Mouse (Mus musculus): ENCODE measurements around the gene Tmc4.

The Tmc4 gene

GRCm38 (mm10) chr7:3694076-3694948, 17.0 kb upstream of the Tmc4 start:
- in situ Hi-C loops (cut with MboI; ENCODE audit: low pct_unique_long_range_greater_than_20kb in 1 of 2, low sequenced_read_pairs in 2 of 2, unreplicated experiment in 1 of 2) = loop anchor here in 1 of 2 experiments (25.0 kb wide), 1 partner anchor 443 kb away; the partner anchor contains the start of gene Leng8

GRCm38 (mm10) chr7:3693809-3694075, 16.4 kb upstream of the Tmc4 start:
- in situ Hi-C loops (cut with MboI; ENCODE audit: low pct_unique_long_range_greater_than_20kb in 1 of 2, low sequenced_read_pairs in 2 of 2, unreplicated experiment in 1 of 2) = loop anchor here in 1 of 2 experiments (25.0 kb wide), 1 partner anchor 444 kb away; the partner anchor contains the start of gene Leng8

- in situ Hi-C loops (cut with MboI; ENCODE audit: low pct_unique_long_range_greater_than_20kb in 1 of 2, low sequenced_read_pairs in 2 of 2, unreplicated experiment in 1 of 2) = loop anchor here in 1 of 2 experiments (25.0 kb wide), 1 partner anchor 444 kb away; the partner anchor contains the start of gene Leng8
Measured at GRCm38 (mm10) chr7:3692987-3693808, 15.8 kb upstream of the Tmc4 start, which contains the start of gene Mboat7. Mboat7 (minus strand) TSS chr7:3693523.

GRCm38 (mm10) chr7:3692382-3692986, 15.1 kb upstream of the Tmc4 start, which contains the start of gene Tsen34:
Tsen34 (plus strand) TSS chr7:3692863.
- in situ Hi-C loops (cut with MboI; ENCODE audit: low pct_unique_long_range_greater_than_20kb in 1 of 2, low sequenced_read_pairs in 2 of 2, unreplicated experiment in 1 of 2) = loop anchor here in 1 of 2 experiments (25.0 kb wide), 1 partner anchor 445 kb away; the partner anchor contains the start of gene Leng8

- in situ Hi-C loops (cut with MboI; ENCODE audit: low pct_unique_long_range_greater_than_20kb in 1 of 2, low sequenced_read_pairs in 2 of 2, unreplicated experiment in 1 of 2) = loop anchor here in 1 of 2 experiments (25.0 kb wide), 1 partner anchor 445 kb away; the partner anchor contains the start of gene Leng8
Measured at GRCm38 (mm10) chr7:3691919-3692318, 14.6 kb upstream of the Tmc4 start.

GRCm38 (mm10) chr7:3685400-3686187, 8.2 kb upstream of the Tmc4 start:
- in situ Hi-C loops (cut with MboI; ENCODE audit: low pct_unique_long_range_greater_than_20kb in 1 of 2, low sequenced_read_pairs in 2 of 2, unreplicated experiment in 1 of 2) = loop anchor here in 1 of 2 experiments (10.0 to 25.0 kb wide), 2 partner anchors 219 to 452 kb away; partner anchors contain the start of gene Leng8

- in situ Hi-C loops (cut with MboI; ENCODE audit: low pct_unique_long_range_greater_than_20kb in 1 of 2, low sequenced_read_pairs in 2 of 2, unreplicated experiment in 1 of 2) = loop anchor here in 1 of 2 experiments (10.0 to 25.0 kb wide), 2 partner anchors 220 to 453 kb away; partner anchors contain the start of gene Leng8
Measured at GRCm38 (mm10) chr7:3684698-3685097, 7.3 kb upstream of the Tmc4 start.

GRCm38 (mm10) chr7:3683908-3684550, 6.7 kb upstream of the Tmc4 start:
- in situ Hi-C loops (cut with MboI; ENCODE audit: low pct_unique_long_range_greater_than_20kb in 1 of 2, low sequenced_read_pairs in 2 of 2, unreplicated experiment in 1 of 2) = loop anchor here in 1 of 2 experiments (10.0 to 25.0 kb wide), 2 partner anchors 221 to 453 kb away; partner anchors contain the start of gene Leng8

GRCm38 (mm10) chr7:3676371-3676770, 982 bp downstream of the Tmc4 start:
- in situ Hi-C loops (cut with MboI; ENCODE audit: low pct_unique_long_range_greater_than_20kb in 1 of 2, low sequenced_read_pairs in 2 of 2, unreplicated experiment in 1 of 2) = loop anchor here in 1 of 2 experiments (25.0 kb wide), 1 partner anchor 461 kb away; the partner anchor contains the start of gene Leng8

- in situ Hi-C loops (cut with MboI; ENCODE audit: low pct_unique_long_range_greater_than_20kb in 1 of 2, low sequenced_read_pairs in 2 of 2, unreplicated experiment in 1 of 2) = loop anchor here in 1 of 2 experiments (25.0 kb wide), 1 partner anchor 462 kb away; the partner anchor contains the start of gene Leng8
Measured at GRCm38 (mm10) chr7:3675228-3675548, 2.2 kb downstream of the Tmc4 start.

- in situ Hi-C loops (cut with MboI; ENCODE audit: low pct_unique_long_range_greater_than_20kb in 1 of 2, low sequenced_read_pairs in 2 of 2, unreplicated experiment in 1 of 2) = loop anchor here in 1 of 2 experiments (25.0 kb wide), 1 partner anchor 463 kb away; the partner anchor contains the start of gene Leng8
Measured at GRCm38 (mm10) chr7:3674507-3675227, 2.7 kb downstream of the Tmc4 start.

GRCm38 (mm10) chr7:3666921-3667391, 10.4 kb downstream of the Tmc4 start:
- in situ Hi-C loops (cut with MboI; ENCODE audit: low pct_unique_long_range_greater_than_20kb in 1 of 2, low sequenced_read_pairs in 2 of 2, unreplicated experiment in 1 of 2) = no loop called here

- in situ Hi-C loops (cut with MboI; ENCODE audit: low pct_unique_long_range_greater_than_20kb in 1 of 2, low sequenced_read_pairs in 2 of 2, unreplicated experiment in 1 of 2) = no loop called here
Measured at GRCm38 (mm10) chr7:3665215-3666114, 11.9 kb downstream of the Tmc4 start, which contains the start of gene Leng1. Leng1 (minus strand) TSS chr7:3665840.

GRCm38 (mm10) chr7:3664524-3665214, 12.7 kb downstream of the Tmc4 start:
- in situ Hi-C loops (cut with MboI; ENCODE audit: low pct_unique_long_range_greater_than_20kb in 1 of 2, low sequenced_read_pairs in 2 of 2, unreplicated experiment in 1 of 2) = loop anchor here in 1 of 2 experiments (5.0 kb wide), 1 partner anchor 37 kb away; the partner anchor contains the start of genes Prpf31 and Tfpt

GRCm38 (mm10) chr7:3658578-3658977, 18.8 kb downstream of the Tmc4 start:
- in situ Hi-C loops (cut with MboI; ENCODE audit: low pct_unique_long_range_greater_than_20kb in 1 of 2, low sequenced_read_pairs in 2 of 2, unreplicated experiment in 1 of 2) = no loop called here
